Mouse (Mus musculus): ENCODE results near the gene Tulp2.
"Not testable (repeated sequence)": the region's sequence is repeated elsewhere in the genome, so short reads cannot be mapped to it uniquely, and the experiment has no call there.

Gene Tulp2

DNA sequence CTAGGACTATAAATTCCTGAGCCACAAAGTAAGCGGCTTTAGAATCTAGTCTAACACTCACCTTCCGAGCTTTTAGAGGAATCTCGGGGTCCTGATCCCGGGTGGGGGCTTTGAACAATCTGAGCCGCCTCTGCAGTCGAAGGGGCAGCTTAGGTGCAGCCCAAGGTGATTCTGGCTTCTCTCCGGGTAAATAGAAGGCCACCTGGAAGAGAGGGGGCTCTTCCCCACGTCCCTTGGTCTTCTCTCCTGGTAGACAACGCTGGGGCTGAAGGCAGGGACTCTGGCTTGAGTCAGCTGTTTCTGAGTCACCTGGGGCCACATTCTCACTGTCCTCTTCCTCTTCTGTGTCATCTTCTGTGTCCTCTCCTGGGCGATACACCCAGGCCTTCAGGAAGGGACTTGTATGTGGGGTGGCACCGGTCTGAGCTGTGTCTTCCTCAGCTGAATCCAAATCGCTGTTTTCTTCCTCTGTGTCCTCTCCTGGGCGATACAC is 42.0 kb downstream of the Tulp2 start:
- DNase-seq = no peak

- DNase-seq = no peak
These were observed 43.4 kb downstream of the Tulp2 start for GRCm38 (mm10) chr7:45524841-45525621.

DNA sequence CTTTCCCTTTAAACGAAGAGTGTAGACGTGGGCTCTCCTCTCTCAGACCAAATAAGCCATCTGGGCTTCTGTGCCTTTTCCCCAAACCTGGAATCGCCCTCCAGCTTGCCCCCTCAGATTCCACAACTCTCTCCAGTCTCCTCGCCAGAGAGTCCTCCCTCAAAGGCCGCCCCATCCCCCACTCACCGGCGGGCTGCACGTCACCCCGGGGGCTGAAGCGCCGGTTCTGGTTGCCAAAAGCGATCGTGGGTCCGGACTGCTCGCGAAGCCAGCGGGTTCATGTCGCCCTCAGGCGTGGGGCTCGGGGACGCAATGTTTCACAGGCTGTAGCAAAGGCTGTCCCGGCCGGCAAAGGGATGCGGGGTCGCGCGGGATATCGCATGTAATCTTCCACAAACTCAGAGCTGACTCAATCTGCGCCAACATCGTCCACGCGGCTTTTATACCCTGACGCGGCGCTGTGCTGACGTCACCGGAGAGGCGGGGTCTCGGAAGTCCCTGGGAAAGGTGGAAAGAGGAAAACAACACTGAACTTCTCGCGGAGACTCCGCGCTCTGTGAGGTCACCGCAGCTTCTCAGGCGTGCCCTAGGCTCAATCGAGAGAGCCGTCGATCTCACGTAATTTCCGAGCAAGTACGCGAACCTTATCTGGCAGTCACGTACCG is 44.3 kb downstream of the Tulp2 start, which contains the start of the genes Ppp1r15a and Plekha4:
Ppp1r15a (minus strand) TSS at position 460 of the 665 bp plus-strand sequence.
Plekha4 (plus strand) TSS at position 522 of the 665 bp plus-strand sequence.
- DNase-seq = peak; percentile 96

DNA sequence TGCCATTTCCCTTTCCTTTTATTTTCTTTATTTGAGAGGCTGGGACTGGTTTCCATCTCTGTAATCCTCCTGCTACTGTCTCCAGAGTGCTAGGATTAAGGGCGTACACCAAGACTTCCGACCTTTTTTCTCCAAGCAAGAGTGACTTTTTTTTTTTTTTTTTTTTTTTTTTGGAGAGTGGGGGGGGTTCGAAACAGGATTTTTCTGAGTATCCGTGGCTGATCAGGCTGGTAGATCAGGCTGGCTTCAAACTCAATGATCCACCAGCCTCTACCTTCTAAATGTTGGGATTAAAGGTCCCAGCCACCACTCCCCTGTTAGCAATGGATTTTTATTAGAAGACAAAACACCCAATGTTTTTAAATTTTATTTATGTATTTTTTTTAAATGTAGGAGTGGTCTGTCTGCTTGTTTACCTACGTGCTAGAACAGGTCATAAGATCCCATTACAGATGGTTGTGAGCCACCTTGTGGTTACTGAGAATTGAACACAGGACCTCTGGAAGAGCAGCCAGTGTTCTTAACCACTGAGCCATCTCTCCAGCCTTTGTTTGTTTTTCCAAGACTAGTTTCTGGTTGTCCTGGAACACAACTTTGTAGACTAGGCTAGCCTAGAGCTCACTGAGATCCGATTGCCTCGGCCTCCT is 44.9 kb downstream of the Tulp2 start:
- DNase-seq = peak; percentile 55

GRCm38 (mm10) chr7:45527169-45527568 is 45.5 kb downstream of the Tulp2 start:
- not testable (repeated sequence) for DNase-seq

DNA sequence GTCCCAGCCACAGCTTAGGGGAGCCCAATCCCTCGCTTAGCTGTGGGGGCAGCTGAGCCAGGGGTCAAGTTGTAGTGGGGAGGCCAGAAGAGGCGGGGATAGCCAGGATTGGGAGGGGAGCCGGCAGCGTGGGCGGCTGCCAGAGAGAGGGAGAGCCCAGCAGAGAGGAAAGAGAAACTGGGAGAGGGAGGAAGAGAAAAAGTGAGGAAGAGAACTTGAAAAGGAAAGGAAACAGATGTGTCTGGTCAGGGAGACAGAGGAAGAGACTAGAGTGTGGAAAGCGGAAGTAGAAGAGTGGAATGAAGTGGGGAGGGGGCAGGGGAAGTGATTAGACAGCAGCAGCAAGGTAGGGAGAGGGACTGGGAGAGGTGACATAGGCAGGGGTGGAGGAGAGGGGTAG is 47.8 kb downstream of the Tulp2 start:
- DNase-seq = no peak

- no peak for DNase-seq
These were observed 49.0 kb downstream of the Tulp2 start for GRCm38 (mm10) chr7:45530643-45531042.

DNA sequence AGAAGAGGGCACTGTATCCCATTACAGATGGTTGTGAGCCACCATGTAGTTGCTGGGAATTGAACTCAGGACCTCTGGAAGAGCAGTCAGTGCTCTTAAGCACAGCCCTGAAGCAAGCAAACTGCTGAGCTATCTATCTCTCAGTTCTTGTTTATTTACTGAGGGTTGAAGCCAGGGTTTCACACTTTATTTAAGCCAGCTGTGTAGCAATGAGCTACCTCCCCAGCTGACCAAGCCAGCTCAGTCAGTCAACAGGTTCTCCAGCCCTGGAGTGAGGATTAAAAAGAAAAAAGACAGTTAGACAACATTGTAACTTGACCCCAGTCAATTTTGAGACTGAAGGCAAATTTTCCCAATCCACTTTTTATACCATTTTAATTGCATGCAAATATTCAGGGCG is 54.0 kb downstream of the Tulp2 start:
- DNase-seq = no peak

GRCm38 (mm10) chr7:45537602-45538001 is 55.9 kb downstream of the Tulp2 start:
- DNase-seq = no peak

DNA sequence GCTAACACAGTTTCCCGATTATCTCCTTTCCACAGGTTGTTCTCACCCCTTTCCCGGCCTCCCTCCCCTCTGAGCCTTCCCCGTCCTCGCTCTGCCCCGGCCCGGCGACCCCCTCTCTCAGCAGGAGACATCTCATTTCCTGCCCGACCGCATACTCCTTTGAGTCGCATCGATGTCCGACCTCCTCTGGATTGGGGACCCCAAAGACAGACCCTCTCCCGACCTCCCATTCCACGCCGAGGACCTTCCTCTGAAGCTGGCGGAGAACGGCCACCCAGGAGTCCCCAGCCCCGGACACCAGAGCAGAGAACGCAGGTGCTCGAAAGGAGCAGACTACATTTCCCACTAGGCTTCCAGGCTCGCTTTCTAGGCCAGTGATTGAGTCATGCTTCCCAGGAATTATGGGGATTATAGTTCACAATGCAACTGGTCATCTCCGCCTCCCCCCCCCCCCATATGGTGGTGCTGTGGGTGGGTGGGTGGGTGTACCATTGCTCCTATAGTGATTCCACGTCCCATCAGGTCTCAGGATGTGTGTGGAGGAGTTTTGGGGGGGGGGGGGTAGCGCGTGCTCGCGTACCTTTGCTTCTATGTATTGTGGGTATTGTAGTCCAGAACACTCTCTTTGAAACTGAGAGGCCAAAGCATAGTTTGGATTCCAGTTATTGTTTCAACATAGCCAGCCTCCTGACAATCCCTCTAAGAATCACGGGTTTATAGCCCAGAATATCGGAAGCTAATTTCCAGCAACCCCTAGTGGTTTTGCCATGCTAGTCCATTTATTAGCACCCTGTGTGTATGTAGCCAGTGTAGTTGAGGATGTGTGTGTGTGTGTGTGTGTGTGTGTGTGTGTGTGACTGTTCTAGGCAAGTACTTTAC is 56.7 kb downstream of the Tulp2 start:
- DNase-seq = no peak

DNA sequence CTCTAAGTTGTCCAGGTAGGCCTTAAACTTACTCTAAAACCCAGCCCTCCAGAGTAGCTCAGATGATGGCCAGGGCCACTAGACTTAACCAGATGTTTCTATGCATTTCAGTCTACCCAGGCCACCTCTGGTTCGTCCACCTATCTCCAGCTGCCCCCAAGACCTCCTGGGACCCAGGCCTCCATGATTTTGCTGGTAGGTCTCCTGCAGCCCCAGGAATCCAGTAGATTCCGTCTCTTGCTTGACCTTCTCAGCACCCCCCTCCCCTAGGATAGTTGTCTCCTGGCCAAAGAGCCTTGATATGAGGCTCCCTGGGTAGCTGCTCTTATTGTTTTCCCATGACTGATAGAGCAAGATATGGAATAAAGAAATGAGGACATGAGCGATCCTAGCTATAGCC is 57.4 kb downstream of the Tulp2 start:
- no peak for DNase-seq

GRCm38 (mm10) chr7:45540213-45540612 is 58.5 kb downstream of the Tulp2 start:
- no peak for DNase-seq

GRCm38 (mm10) chr7:45544525-45544924 is 62.8 kb downstream of the Tulp2 start:
- DNase-seq = no peak

DNA sequence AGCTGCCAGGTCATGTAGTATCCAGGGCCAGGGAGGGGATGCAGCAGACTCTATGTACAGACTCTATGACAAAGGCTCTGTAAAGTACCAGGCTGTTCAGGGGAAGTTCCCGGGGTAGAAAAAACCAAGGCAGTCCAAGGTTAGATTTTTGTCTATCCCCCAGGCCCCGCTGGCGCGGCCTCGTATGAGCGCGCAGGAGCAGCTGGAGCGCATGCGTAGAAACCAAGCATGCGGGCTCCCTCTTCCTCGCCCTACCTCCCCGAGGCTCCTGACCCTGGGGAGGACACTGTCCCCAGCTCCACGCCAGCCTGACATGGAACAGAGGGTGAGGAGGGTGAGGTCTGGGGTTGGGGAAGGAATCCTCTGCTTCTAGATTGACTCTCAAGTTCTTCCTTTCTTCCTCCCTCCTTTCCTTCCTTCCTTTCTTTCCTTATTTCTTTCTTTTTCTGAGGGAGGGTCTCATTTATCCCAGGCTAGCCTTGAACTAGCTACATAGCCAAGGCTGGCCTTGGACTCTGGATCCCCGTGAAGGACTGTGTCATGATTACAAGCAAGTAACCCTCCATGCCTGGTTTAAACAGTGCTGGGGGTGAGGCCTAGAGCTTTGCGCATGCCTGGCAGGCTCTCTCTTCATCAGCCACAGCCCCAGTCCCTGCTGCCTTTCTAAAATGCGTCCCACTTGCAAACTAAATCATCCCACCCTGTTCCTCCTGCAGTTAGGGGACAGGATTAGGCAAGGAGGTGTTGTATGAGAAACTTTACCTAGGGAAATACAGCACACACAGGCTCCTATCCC is 68.2 kb downstream of the Tulp2 start:
- DNase-seq = no peak

DNA sequence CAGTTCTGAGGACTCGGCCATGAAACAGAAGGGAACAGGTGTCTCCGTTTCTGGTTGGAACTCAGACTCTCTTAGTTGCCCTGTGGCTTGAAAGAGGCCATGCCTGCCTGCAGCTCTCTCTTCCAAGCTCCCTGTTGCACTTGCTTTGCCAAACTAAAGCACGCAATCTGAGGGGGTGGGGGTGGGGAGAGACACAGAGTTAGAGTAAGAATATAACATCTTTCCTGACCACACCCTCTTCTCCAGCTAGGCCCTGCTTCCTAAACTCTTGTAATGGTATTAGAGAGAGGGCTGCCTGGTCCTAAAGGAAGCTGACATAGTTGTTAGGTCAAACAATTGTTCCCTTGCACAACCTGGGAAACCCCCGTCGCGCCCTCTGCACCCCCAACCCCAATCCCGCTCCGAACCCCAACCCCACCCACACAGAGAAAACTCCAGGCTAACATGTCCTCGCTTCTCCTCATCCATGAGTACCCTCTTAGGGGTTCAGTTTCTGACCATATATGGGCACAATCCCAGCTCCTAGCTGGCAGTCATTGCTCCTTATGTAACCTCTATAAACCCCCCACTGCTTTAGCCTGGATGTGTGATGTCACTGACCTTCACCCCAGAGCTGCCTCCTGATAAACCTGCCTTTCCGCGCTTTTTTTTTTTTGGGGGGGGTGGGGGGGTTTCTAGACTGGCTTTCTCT is 69.3 kb downstream of the Tulp2 start:
- DNase-seq = no peak

DNA sequence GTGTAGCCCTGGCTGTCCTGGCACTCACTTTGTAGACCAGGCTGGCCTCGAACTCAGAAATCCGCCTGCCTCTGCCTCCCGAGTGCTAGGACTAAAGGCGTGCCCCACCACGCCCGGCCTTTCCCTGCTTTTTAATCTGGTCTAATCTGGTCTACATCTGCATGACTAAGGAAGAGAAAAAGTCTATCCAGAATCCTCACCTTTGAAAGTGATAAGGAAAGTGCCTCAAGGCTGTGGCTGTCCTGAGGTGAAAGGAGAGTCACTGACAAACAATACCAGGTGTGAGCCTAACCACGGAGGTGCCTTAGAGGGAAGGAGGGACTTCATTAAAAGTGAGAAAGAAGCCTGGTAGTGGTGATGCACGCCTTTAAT is 69.8 kb downstream of the Tulp2 start:
- DNase-seq = no peak

DNA sequence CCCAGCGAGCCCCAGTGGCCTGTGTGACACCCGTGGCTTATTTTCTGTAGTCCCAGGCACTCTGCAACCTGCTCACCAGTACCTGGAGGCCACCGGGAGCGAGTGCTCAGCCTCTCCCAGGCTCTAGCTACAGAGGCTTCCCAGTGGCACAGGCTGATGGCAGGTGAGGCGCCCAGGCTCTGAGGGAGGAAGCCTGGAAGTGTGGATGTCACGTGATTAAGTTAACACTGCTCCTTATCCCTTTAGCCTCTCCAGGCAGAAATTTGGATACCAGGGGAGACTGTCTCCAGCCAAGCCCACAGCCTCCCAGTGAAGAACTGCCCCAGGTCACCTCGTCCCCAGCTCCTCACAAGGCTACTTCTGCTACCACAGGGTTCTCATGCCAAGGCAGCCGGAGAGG is 71.8 kb downstream of the Tulp2 start:
- DNase-seq = no peak

DNA sequence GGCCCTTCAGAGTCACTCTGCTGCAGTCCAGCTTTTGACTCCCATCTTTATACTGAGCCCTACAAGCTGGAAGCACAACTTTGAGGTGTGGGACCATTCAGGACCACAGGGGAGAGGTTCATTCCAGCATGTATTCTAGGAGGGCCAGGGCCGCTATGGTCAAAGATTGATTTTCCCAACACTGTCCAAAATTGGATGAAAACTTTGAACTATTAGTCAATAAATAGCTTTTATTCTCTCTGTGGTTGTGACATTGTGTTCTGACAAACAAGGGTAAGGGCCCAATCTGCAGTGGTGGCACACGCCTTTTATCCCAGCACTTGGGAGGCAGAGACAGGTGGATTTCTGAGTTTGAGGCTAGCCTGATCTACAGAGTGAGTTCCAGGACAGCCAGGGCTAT is 72.3 kb downstream of the Tulp2 start:
- DNase-seq = no peak

- no peak for DNase-seq
These were observed 73.1 kb downstream of the Tulp2 start, which contains the start of gene Hsd17b14 for GRCm38 (mm10) chr7:45554744-45555143. TSS of gene Hsd17b14 (plus strand) at chr7:45554893.

- DNase-seq = peak; percentile 88
These were observed 74.1 kb downstream of the Tulp2 start for GRCm38 (mm10) chr7:45555787-45556186.

- DNase-seq = no peak
These were observed 77.2 kb downstream of the Tulp2 start for GRCm38 (mm10) chr7:45558907-45559306.
